Mouse (Mus musculus): ENCODE measurements around the gene Pate3. TPM values are rescaled to one million over a fixed set of nuclear protein-coding genes. Genes with fewer than 3 reads are reported as not detected.
"Not testable (repeated sequence)": the region's sequence is repeated elsewhere in the genome, so short reads cannot be mapped to it uniquely, and the experiment has no call there.

Gene Pate3
- not detected for total RNA-seq (2021)

DNA sequence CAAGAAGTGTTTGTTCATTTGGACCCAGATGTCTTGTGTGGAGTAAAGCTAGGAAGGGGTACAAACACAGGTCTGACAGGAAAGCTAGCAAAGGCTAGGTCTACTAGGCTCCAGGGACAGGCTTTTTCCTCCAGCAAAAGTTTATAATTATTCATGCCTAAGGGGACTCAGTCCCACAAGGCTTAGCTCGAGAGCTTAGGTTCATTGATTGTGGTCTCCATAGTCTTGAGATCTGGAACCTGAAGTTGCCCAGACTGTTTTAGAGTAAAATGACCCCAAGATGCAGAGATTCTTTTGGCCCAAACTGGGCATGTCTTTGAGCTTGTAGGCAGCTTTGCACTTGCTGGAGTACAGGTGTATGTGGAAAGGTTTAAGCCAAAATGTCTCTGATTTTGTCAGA, at the start of gene Pate3:
Gene Pate3, minus strand, starts transcription at position 101 of the 400 bp plus-strand sequence.
- no peak for DNase-seq (ENCODE audit: low spot score)
- intact Hi-C loops (cut with DNase I) = no loop called here

DNA sequence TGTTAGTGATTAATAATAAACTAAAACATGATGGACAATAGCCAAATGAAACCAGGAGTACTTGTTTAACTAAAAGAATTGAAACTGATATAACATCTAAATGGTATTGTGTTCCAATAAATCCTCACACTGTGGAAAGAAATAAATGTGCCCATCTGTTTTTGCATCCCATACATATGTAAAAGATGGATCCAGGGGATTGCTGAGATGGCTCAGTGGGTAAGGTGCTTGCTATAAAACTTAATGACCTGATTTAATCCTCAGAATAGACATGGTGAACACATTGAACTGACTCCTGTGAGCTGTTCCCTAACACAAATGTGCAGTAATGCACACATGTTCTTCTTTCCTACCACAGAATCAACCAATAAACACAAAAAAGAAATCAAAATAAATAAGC, 43.9 kb upstream of the Pate3 start:
- intact Hi-C loops (cut with DNase I) = no loop called here

DNA sequence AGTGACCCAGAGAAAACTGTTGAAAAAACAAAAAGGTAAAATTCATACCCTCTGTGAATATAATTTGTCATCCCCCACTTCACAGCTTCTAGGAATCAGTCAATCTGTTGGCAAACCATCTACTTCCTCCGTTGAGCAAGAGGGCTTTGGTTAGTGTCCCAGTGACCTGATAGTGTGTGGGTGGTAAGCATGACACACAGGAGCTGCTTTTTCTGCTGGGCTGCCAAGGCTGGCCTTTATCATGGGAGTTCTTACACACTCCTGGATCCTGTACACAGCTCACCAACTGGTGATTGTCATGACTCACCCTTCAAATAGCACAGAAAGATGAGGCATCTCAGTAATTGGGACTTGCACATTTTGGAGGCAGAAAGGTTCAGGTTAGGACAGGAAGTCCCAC, 39.0 kb upstream of the Pate3 start, which contains the start of gene Pate1:
Gene Pate1, minus strand, starts transcription at position 378 of the 400 bp plus-strand sequence.
- intact Hi-C loops (cut with DNase I) = no loop called here
- no peak for DNase-seq (ENCODE audit: low spot score)

More for the DNA sequence above, 43.9 kb upstream of the Pate3 start:
- DNase-seq (ENCODE audit: low spot score) = no peak

DNA sequence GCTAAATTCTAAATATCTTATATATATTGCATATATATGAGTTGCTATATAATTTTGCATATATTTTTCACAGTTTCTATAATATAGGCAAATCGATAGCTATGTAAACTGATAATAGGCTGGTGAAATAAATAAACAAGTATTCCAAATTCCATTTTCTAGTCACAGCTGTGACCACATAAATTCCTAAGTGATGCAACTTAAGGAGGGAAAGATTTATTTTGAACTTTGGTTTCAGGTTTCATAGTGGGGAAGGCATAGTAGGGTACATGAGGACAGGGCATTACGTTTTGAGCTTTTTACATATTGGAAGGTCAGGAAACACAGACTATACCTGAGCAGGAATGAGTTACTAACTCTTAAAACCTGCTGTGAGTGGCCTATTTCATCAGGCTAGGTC, 25.6 kb upstream of the Pate3 start:
- no peak for DNase-seq (ENCODE audit: low spot score)
- intact Hi-C loops (cut with DNase I) = no loop called here

DNA sequence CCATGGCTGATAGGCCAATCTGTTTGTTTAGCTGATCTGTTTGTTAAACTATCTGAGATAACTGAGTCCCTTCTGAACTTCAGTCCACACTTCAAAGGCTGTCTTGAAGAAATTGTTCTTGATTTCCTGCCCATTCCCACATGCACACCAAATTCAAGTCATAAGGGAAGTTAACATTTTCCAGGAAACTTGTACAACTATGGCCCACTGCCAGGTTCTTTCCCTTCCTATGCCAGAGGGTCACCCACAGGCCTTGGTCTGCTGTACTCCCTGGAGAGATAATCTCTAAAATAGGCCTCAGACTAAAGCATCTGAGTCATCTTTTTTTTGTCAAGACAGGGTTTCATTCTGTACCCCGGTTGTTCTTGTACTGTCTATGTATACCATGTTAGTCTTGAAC, 15.0 kb downstream of the Pate3 start:
- no peak for DNase-seq (ENCODE audit: low spot score)
- intact Hi-C loops (cut with DNase I) = no loop called here

DNA sequence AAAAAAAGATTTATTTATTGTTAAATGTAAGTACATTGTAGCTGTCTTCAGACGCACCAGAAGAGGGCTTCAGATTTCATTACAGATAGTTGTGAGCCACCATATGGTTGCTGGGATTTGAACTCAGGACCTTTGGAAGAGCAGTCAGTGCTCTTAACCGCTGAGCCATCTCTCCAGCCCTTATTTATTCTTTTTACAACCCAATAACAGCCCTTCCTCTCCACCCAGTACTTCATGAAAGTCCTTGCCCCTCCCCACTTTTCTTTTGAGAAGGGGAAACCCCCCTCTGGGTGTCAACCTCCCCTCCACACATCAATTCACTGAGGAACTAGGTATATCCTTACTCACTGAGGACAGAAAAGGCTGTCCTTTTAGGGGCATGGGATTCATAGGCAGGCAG, 31.2 kb downstream of the Pate3 start:
- DNase-seq (ENCODE audit: low spot score); intact Hi-C loops (cut with DNase I): not testable (repeated sequence)

DNA sequence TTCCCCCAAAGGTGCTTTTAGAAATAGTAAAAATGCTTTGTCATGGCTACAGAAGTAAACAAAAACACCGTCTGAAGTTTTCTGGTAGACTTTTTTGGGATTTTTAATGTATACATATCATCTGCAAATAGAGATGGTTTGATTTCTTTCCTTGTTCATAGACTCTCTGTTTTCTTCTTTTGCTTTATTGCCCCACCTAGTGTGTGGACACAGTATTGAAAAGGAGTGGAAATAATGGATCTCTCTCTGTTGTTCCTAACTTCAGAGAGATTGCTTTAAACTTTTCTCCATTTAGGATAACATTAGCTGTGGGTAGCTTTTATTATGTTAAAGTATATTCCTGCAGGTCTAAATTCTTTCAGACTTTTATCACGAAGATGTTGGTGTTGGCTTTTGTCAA, 34.0 kb downstream of the Pate3 start:
- intact Hi-C loops (cut with DNase I) = no loop called here
- no peak for DNase-seq (ENCODE audit: low spot score)

DNA sequence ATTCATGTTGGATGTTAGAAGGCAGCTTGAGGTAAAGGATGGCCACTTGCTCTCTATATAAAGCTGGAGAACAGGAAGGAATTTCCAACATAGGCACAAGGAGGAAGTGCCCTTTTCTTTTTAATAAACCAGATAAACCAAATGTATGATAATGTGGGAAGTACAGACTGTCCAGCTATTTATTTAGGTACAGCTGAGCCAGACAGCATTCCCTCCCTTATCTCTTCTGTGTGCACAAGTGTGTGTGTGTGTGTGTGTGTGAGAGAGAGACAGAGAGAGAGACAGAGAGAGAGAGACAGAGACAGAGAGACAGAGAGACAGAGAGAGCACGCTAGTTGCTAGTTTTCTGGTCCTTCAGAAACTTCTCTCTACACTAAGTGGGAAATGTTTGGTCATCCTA, 36.2 kb downstream of the Pate3 start, which contains the start of gene Pate4:
Gene Pate4, minus strand, starts transcription at position 101 of the 400 bp plus-strand sequence.
- intact Hi-C loops (cut with DNase I) = no loop called here
- no peak for DNase-seq (ENCODE audit: low spot score)

DNA sequence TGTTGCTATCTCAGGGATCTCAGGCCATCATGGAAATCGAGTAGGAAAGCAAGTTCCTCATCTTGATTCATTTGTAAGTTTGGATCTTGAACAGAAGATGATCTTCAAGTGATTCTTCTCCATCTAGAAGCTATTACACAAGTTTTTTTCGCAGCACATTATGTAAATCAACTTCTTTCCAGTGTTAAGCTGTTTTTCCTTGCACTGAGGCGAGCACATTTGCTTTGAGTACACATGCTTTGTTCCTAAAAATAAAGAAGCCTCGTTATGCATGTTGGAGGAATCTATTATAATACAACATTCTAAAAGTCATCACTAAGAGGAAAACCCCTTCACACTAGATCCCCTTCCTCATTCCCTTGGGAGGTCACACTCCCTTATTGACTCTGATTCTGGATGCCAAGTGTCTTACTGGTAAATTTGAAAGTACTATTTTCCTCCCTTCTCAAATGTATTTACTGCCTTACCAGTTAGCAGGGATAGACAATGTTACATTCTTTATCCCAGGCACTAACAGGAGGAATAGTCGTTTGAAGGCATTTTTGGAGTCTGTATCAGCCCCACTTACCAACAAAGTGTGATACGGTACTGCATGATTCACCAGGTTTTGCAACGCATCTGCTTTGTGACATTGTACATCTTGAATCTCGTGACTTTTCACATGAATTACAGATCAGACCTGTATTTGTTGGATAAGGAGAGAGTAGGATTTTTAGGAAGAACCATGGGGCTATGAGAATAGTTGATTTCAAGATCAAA, 40.2 kb downstream of the Pate3 start:
- intact Hi-C loops (cut with DNase I) = no loop called here
- no peak for DNase-seq (ENCODE audit: low spot score)

Other genes starting within 250 kb of the Pate3 start
- gene Cdon, start 227.1 kb downstream of the Pate3 start, total RNA-seq (2021) = 10 to 100 TPM; 14.0 to 16.1 TPM
- gene Gm1113, start 129.9 kb downstream of the Pate3 start, total RNA-seq (2021) = not detected
- not detected for gene Ddx25, start 89.7 kb downstream of the Pate3 start, total RNA-seq (2021)
- 1 to 10 TPM; 6.6 to 7.5 TPM for gene Pus3, start 89.6 kb downstream of the Pate3 start, total RNA-seq (2021)
- gene Pate2, start 77.9 kb downstream of the Pate3 start, total RNA-seq (2021) = not detected
- gene Hyls1, start 77.8 kb downstream of the Pate3 start, total RNA-seq (2021) = 1 to 10 TPM; 2.2 to 2.6 TPM
- gene Pate4, start 36.3 kb downstream of the Pate3 start, total RNA-seq (2021) = not detected
- gene Pate1, start 39.2 kb upstream of the Pate3 start, total RNA-seq (2021) = not detected
- not detected for gene Gm17677, start 92.8 kb upstream of the Pate3 start, total RNA-seq (2021)
- gene Gm17727, start 129.9 kb upstream of the Pate3 start, total RNA-seq (2021) = not detected
- gene Gm27235, start 141.9 kb upstream of the Pate3 start, total RNA-seq (2021) = not detected
- gene D730048I06Rik, start 141.9 kb upstream of the Pate3 start, total RNA-seq (2021) = not detected
- gene 9230110F15Rik, start 195.9 kb upstream of the Pate3 start, total RNA-seq (2021) = not detected

All from heart, postnatal 25 days (tissue).